Mouse (Mus musculus) cerebellum, adult 2 months (tissue): ENCODE measurements around the gene Gm8693. TPM values are rescaled to one million over a fixed set of nuclear protein-coding genes. Genes with fewer than 3 reads are reported as not detected.
"Not testable (repeated sequence)": the region's sequence is repeated elsewhere in the genome, so short reads cannot be mapped to it uniquely, and the experiment has no call there.

Source experiments
- DNase-seq, 2 experiments: peaks; one replicate each; pipeline ENCODE4 v3.0.0; 2021
- H3K27ac ChIP-seq: fragments of 200-500 bp; 2 replicates; pipeline ENCODE4 v1.5.1; 2012; ENCODE audit warnings: low read length, control low read depth, inconsistent platforms; ENCODE audit not compliant: insufficient read depth
- H3K27me3 ChIP-seq: fragments of 200-500 bp; 2 replicates; pipeline ENCODE4 v1.6.1; 2012; ENCODE audit warnings: inconsistent platforms, mild to moderate bottlenecking, low read length, moderate library complexity; ENCODE audit not compliant: control insufficient read depth, insufficient read depth
- H3K4me1 ChIP-seq: fragments of 200-500 bp; 2 replicates; pipeline ENCODE4 v1.6.1; 2011; ENCODE audit warnings: low read length; ENCODE audit not compliant: control insufficient read depth, insufficient read depth
- H3K4me3 ChIP-seq: fragments of 200-500 bp; replicated peaks from 2 replicates; pipeline ENCODE3; 2011; ENCODE audit warnings: mild to moderate bottlenecking, low read depth, low read length, control low read depth; ENCODE audit not compliant: insufficient read depth
- WGBS: fragments of 180-500 bp; shearing (Covaris S2); methylation state at CpG from one replicate; pipeline ENCODE4 v1.1.7; 2018; 5-methylcytosine and 5-hydroxymethylcytosine counted together
- polyA plus RNA-seq: library from polyadenylated mRNA; depleted of rRNA; stranded (reverse); fragments of >200 nt; gene quantifications from 2 replicates; pipeline ENCODE4 v1.2.3, GENCODE M21; 2012; rRNA removed

Gm8693 gene
- not detected in 2 replicates for polyA plus RNA-seq

- not testable (repeated sequence) for DNase-seq, H3K4me1 ChIP-seq, H3K27me3 ChIP-seq, H3K27ac ChIP-seq, H3K4me3 ChIP-seq
- no CpG with 5 or more reads among the region's 2 CpGs for WGBS
Observed at GRCm38 (mm10) chr7:22692217-22692616, at the start of gene Gm8693. Gm8693 (minus strand) TSS chr7:22692317.

- H3K4me1 ChIP-seq, H3K27ac ChIP-seq, H3K27me3 ChIP-seq, DNase-seq, H3K4me3 ChIP-seq: not testable (repeated sequence)
- WGBS: no CpG with 5 or more reads among the region's 1 CpGs
Observed at GRCm38 (mm10) chr7:22719610-22720009, 27.5 kb upstream of the Gm8693 start, which contains the start of gene Gm4567. Gm4567 (minus strand) TSS chr7:22719710.

- H3K27ac ChIP-seq, DNase-seq, H3K4me1 ChIP-seq, H3K27me3 ChIP-seq, H3K4me3 ChIP-seq: not testable (repeated sequence)
- WGBS: no CpG with 5 or more reads among the region's 3 CpGs
Observed at GRCm38 (mm10) chr7:22657718-22658117, 34.4 kb downstream of the Gm8693 start, which contains the start of gene Vmn1r155. Vmn1r155 (plus strand) TSS chr7:22658018.

Other genes starting within 250 kb of the Gm8693 start
- gene Gm10665, start 228.2 kb downstream of the Gm8693 start, polyA plus RNA-seq: not detected in 2 replicates
- gene Vmn1r151, start 192.6 kb downstream of the Gm8693 start, polyA plus RNA-seq: not detected in 2 replicates
- gene Vmn1r152, start 169.3 kb downstream of the Gm8693 start, polyA plus RNA-seq: not detected in 2 replicates
- gene Gm8677, start 157.4 kb downstream of the Gm8693 start, polyA plus RNA-seq: not detected in 2 replicates
- gene Gm4201, start 127.0 kb downstream of the Gm8693 start, polyA plus RNA-seq: not detected in 2 replicates
- gene Gm4565, start 104.2 kb downstream of the Gm8693 start, polyA plus RNA-seq: not detected in 2 replicates
- not detected in 2 replicates for gene Vmn1r155, start 34.3 kb downstream of the Gm8693 start, polyA plus RNA-seq
- not detected in 2 replicates for gene Gm4567, start 27.4 kb upstream of the Gm8693 start, polyA plus RNA-seq
- not detected in 2 replicates for gene Vmn1r157, start 69.4 kb upstream of the Gm8693 start, polyA plus RNA-seq
- gene Vmn1r158, start 98.5 kb upstream of the Gm8693 start, polyA plus RNA-seq: not detected in 2 replicates
- not detected in 2 replicates for gene Vmn1r159, start 151.3 kb upstream of the Gm8693 start, polyA plus RNA-seq
- not detected in 2 replicates for gene Vmn1r160, start 178.9 kb upstream of the Gm8693 start, polyA plus RNA-seq